Mouse (Mus musculus) limb, embryonic 15.5 days (tissue): Measurements from ENCODE around the gene Klk7. TPM values are rescaled to one million over a fixed set of nuclear protein-coding genes. Genes with fewer than 3 reads are reported as not detected.

Experiments
- ATAC-seq: fragments of 200-750 bp; cut with Nextera tagmentation; 2 replicates; pipeline ENCODE4 v1.8.0; 2017; ENCODE audit warnings: low read depth, moderate TSS enrichment; ENCODE audit not compliant: insufficient number of reproducible peaks, low FRiP score, low TSS enrichment
- H3K27ac ChIP-seq: fragments of 300-500 bp; sonication (generic); 2 replicates; pipeline ENCODE4 v1.5.1; 2015; ENCODE audit warnings: moderate library complexity, mild to moderate bottlenecking, inconsistent platforms
- H3K27me3 ChIP-seq: fragments of 300-500 bp; sonication (generic); 2 replicates; pipeline ENCODE4 v1.6.1; 2015; ENCODE audit warnings: inconsistent platforms
- H3K36me3 ChIP-seq: fragments of 300-500 bp; sonication (generic); 2 replicates; pipeline ENCODE4 v1.6.1; 2015; ENCODE audit warnings: inconsistent platforms
- H3K4me1 ChIP-seq: fragments of 300-500 bp; sonication (generic); 2 replicates; pipeline ENCODE4 v1.6.1; 2015; ENCODE audit warnings: inconsistent platforms
- H3K4me2 ChIP-seq: fragments of 300-500 bp; sonication (generic); 2 replicates; pipeline ENCODE4 v1.6.1; 2015; ENCODE audit warnings: mild to moderate bottlenecking, inconsistent platforms
- H3K4me3 ChIP-seq: fragments of 300-500 bp; sonication (generic); 2 replicates; pipeline ENCODE4 v1.5.1; 2015; ENCODE audit warnings: mild to moderate bottlenecking, inconsistent platforms
- H3K9ac ChIP-seq: fragments of 300-500 bp; sonication (generic); 2 replicates; pipeline ENCODE4 v1.6.1; 2015; ENCODE audit warnings: inconsistent platforms
- H3K9me3 ChIP-seq: fragments of 300-500 bp; sonication (generic); 2 replicates; pipeline ENCODE4 v1.6.1; 2016; ENCODE audit warnings: inconsistent platforms
- WGBS: fragments of 180-500 bp; shearing (Covaris S2); methylation state at CpG from one replicate; pipeline ENCODE4 v1.1.7; 2015; 5-methylcytosine and 5-hydroxymethylcytosine counted together
- polyA plus RNA-seq: library from polyadenylated mRNA; unstranded; fragments of >200 nt; fragmentation: Nextera tagmentation; extraction: Ambion mirVana; gene quantifications from 2 replicates; pipeline ENCODE4 v1.2.1, GENCODE M21; 2015

Gene Klk7
- polyA plus RNA-seq, 1 experiment from 2014 or later = 6.7 TPM

DNA sequence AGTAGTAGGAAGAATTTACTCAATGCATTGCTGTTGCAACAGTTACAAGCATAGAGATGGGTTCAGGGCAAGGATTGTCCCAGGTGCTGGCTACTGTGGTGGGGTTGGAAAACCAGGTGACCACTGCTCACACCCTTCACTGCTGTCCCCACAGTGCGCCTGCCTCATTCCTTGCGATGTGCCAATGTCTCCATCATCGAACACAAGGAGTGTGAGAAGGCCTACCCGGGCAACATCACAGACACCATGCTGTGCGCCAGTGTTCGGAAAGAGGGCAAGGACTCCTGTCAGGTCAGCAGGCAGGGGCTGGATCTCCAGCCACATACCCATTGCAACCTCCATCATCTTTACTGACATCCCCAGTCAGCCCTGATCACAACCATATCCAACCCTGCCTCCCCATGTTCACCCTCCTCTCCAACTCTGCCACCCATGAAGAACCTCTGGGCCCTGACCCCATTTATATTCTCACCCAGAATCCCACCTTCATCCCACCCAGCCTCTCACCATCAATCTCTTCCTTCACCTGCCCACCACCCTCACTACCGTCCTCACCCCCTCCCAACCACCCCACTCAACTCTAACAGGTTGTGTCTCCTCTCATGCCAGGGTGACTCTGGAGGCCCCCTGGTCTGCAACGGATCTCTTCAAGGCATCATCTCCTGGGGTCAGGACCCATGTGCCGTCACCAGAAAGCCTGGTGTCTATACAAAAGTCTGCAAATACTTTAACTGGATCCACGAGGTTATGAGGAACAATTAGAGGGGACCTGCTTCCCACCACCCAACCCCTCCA lies 32.7 kb upstream of the Klk7 start:
- Histone ChIP-seq H3K4me1 (peaks cover 21% of the 10 kb centered on the region), H3K4me2 (no peak overlapping the region), H3K36me3 (no peaks in the 10 kb centered on the region), H3K9me3 (no peaks in the 10 kb centered on the region), H3K9ac (no peak overlapping the region), H3K4me3 (no peak overlapping the region), H3K27ac (no peak overlapping the region), H3K27me3 (peaks cover 6% of the 10 kb centered on the region; the same call in 1 of the 2 replicates)
- 90% methylated on average over 10 of the region's 10 CpGs for WGBS
- ATAC-seq = no peak

DNA sequence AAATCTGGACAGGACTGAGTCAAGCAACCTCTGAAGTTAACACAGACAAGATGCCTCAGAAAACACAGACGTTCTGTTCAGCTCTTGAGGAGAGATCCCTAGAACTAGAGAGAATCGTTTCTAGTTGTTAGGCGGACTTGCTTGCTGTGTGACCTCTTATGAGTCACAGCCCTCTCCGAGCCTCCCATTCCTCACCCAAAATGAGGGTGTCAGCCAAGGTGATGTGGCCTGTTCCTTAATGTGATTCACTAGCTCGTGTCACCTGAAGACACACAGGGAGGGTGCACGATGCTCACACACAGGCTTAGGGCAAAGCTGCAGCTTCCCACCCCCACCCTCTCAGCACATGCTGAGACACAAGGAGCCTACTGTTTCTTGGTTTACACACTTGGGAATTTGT lies 30.9 kb upstream of the Klk7 start:
- no peak for ATAC-seq
- Histone ChIP-seq H3K4me2 (no peak overlapping the region), H3K27me3 (peaks cover 6% of the 10 kb centered on the region; the same call in 1 of the 2 replicates), H3K9me3 (no peaks in the 10 kb centered on the region), H3K4me3 (no peak overlapping the region), H3K9ac (no peak overlapping the region), H3K27ac (peak overlapping the region; percentile 44), H3K36me3 (no peaks in the 10 kb centered on the region), H3K4me1 (peaks cover 16% of the 10 kb centered on the region)
- 49% methylated on average over 6 of the region's 6 CpGs for WGBS

DNA sequence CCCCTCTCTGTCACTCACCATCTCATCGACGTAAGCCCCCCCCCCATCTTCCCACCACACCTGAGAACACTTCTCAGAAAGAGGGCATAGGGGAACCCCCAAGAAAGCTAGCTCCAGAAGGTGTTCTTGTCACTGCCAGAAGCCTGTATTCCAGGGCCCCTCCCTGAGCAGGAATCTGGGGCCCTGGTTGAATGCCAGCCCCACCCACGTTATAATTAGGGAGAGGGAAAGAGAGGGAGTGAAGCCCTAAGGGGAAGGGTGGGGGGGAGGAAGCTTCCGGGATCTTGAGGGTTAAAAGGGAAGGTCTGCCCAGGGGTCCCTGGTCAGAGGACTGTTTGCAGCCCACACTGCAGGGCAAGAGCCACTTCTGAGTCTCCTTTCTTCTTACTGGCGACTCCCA lies 30.3 kb upstream of the Klk7 start, which contains the start of gene Klk10:
Gene Klk10 (plus strand): TSS at position 290 of the 400 bp plus-strand sequence.
- ATAC-seq = no peak
- no peak within 1 kb of the TSS for H3K4me3 ChIP-seq
- H3K27ac ChIP-seq = peak within 1 kb of the TSS; percentile 44
- peaks cover 16% of the 10 kb centered on the region for H3K4me1 ChIP-seq
- H3K4me2 ChIP-seq = 0 out of 2 replicates have a peak within 1 kb of the TSS, but pooled peaks have one; percentile 3
- H3K9me3 ChIP-seq = no peaks in the 10 kb centered on the region
- 32% methylated on average over 5 of the region's 5 CpGs for WGBS
- H3K36me3 ChIP-seq = no peaks in the 10 kb centered on the region
- H3K27me3 ChIP-seq = peaks cover 6% of the 10 kb centered on the region; the same call in 1 of the 2 replicates
- no peak within 1 kb of the TSS for H3K9ac ChIP-seq

GRCm38 (mm10) chr7:43781541-43781940 lies 29.6 kb upstream of the Klk7 start:
- no peak for ATAC-seq

GRCm38 (mm10) chr7:43782275-43783265 lies 28.5 kb upstream of the Klk7 start:
- WGBS = 6% methylated on average over 36 of the region's 36 CpGs
- Histone ChIP-seq H3K27ac (no peak overlapping the region), H3K4me2 (peak overlapping the region; percentile 59), H3K4me3 (peak overlapping the region; percentile 33), H3K9me3 (no peaks in the 10 kb centered on the region), H3K27me3 (peaks cover 6% of the 10 kb centered on the region; the same call in 1 of the 2 replicates), H3K9ac (0 out of 2 replicates have a peak overlapping the region, but pooled peaks have one; percentile 17), H3K4me1 (peaks cover 16% of the 10 kb centered on the region), H3K36me3 (no peaks in the 10 kb centered on the region)
- peak; percentile 47; the same call in 1 of the 2 replicates for ATAC-seq

More at GRCm38 (mm10) chr7:43781541-43781940, 29.6 kb upstream of the Klk7 start:
- no peak overlapping the region for H3K9ac ChIP-seq
- 0 out of 2 replicates have a peak overlapping the region, but pooled peaks have one; percentile 3 for H3K4me2 ChIP-seq
- no peak overlapping the region for H3K27ac ChIP-seq
- H3K4me3 ChIP-seq = no peak overlapping the region
- H3K4me1 ChIP-seq = peaks cover 16% of the 10 kb centered on the region
- 83% methylated on average over 11 of the region's 11 CpGs for WGBS
- no peaks in the 10 kb centered on the region for H3K9me3 ChIP-seq
- H3K27me3 ChIP-seq = peaks cover 6% of the 10 kb centered on the region; the same call in 1 of the 2 replicates
- H3K36me3 ChIP-seq = no peaks in the 10 kb centered on the region

DNA sequence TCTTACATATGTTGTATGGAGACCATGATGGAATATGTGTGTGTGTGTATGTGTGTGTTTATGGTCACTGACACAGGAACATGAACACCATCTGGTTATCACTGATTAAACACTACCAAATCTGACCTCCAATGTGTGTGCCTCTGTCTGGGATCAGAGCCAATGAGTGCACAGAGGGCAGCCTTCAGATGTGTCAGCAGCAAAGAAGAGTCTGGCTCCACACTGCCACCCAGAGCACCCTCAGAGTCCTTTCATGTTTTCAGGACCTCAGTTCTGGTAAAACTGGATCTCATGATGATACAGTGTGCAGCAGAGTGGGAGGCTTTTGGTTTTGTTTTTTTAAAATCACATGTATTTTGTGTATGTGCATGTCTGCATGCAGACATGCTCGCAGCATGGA lies 25.8 kb upstream of the Klk7 start:
- Histone ChIP-seq H3K36me3 (no peaks in the 10 kb centered on the region), H3K9me3 (no peaks in the 10 kb centered on the region), H3K4me3 (no peak overlapping the region), H3K4me1 (peaks cover 16% of the 10 kb centered on the region), H3K9ac (no peak overlapping the region), H3K27ac (no peak overlapping the region), H3K27me3 (peaks cover 6% of the 10 kb centered on the region; the same call in 1 of the 2 replicates), H3K4me2 (no peak overlapping the region)
- no peak for ATAC-seq
- WGBS = 76% methylated on average over 1 of the region's 1 CpGs

GRCm38 (mm10) chr7:43788096-43788495 lies 23.0 kb upstream of the Klk7 start:
- Histone ChIP-seq H3K27me3 (peaks cover 3% of the 10 kb centered on the region; the same call in 1 of the 2 replicates), H3K4me3 (no peak overlapping the region), H3K4me1 (peaks cover 2% of the 10 kb centered on the region; the same call in 1 of the 2 replicates), H3K36me3 (no peaks in the 10 kb centered on the region), H3K4me2 (no peak overlapping the region), H3K27ac (no peak overlapping the region; the same call in 1 of the 2 replicates), H3K9me3 (no peaks in the 10 kb centered on the region), H3K9ac (no peak overlapping the region)
- no peak for ATAC-seq
- WGBS = 63% methylated on average over 3 of the region's 3 CpGs

- Histone ChIP-seq H3K9me3 (no peaks in the 10 kb centered on the region), H3K27ac (no peak overlapping the region), H3K4me1 (no peaks in the 10 kb centered on the region), H3K4me2 (no peak overlapping the region), H3K4me3 (no peak overlapping the region), H3K9ac (no peak overlapping the region), H3K36me3 (no peaks in the 10 kb centered on the region), H3K27me3 (no peaks in the 10 kb centered on the region)
- no peak for ATAC-seq
- 59% methylated on average over 2 of the region's 2 CpGs for WGBS
Observed at GRCm38 (mm10) chr7:43789295-43789694, 21.8 kb upstream of the Klk7 start.

DNA sequence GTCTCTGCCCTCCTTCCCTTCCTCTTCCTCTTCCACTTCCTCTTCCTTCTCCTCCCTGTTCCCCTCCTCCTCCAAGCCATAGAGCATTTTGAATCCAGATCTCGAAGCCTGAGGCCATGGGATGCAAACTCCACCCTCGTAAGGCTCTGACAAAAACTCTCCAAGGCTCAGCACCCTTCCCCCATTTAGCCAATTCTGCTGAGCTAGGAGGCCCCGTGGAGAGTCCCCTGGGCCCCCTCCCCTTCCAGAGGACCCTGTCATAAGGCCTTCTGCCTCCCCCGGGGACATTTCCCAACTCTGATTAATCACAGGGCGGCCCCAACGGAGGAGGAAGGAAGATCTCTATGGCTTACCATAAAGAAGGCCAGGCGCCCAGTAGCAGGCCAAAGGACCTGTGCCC lies 19.5 kb upstream of the Klk7 start, which contains the start of gene Klk9:
Gene Klk9 (plus strand): TSS at position 301 of the 400 bp plus-strand sequence.
- ATAC-seq = no peak
- no peak within 1 kb of the TSS for H3K27ac ChIP-seq
- WGBS = 59% methylated on average over 7 of the region's 7 CpGs

GRCm38 (mm10) chr7:43796355-43796754 lies 14.7 kb upstream of the Klk7 start:
- Histone ChIP-seq H3K9ac (no peak overlapping the region), H3K4me1 (peaks cover 21% of the 10 kb centered on the region), H3K27me3 (peaks cover 17% of the 10 kb centered on the region), H3K4me2 (peak overlapping the region; percentile 81), H3K9me3 (no peaks in the 10 kb centered on the region), H3K27ac (no peak overlapping the region), H3K36me3 (no peaks in the 10 kb centered on the region), H3K4me3 (peak overlapping the region; percentile 52)
- WGBS = 8% methylated on average over 8 of the region's 8 CpGs
- no peak for ATAC-seq

More for the DNA sequence above, 19.5 kb upstream of the Klk7 start, which contains the start of gene Klk9:
- no peaks in the 10 kb centered on the region for H3K36me3 ChIP-seq
- H3K4me2 ChIP-seq = no peak within 1 kb of the TSS
- peaks cover 13% of the 10 kb centered on the region for H3K27me3 ChIP-seq
- H3K4me3 ChIP-seq = no peak within 1 kb of the TSS
- H3K9ac ChIP-seq = no peak within 1 kb of the TSS
- H3K9me3 ChIP-seq = no peaks in the 10 kb centered on the region
- peaks cover 7% of the 10 kb centered on the region; the same call in 1 of the 2 replicates for H3K4me1 ChIP-seq

GRCm38 (mm10) chr7:43797333-43797769 lies 13.7 kb upstream of the Klk7 start, which contains the start of gene Klk8:
TSS of gene Klk8 (plus strand) at chr7:43797577.
- peaks cover 21% of the 10 kb centered on the region for H3K4me1 ChIP-seq
- peaks cover 17% of the 10 kb centered on the region for H3K27me3 ChIP-seq
- no peak within 1 kb of the TSS for H3K27ac ChIP-seq
- WGBS = 0% methylated on average over 28 of the region's 28 CpGs
- peak within 1 kb of the TSS; percentile 52 for H3K4me3 ChIP-seq
- no peaks in the 10 kb centered on the region for H3K36me3 ChIP-seq
- ATAC-seq = no peak
- H3K9me3 ChIP-seq = no peaks in the 10 kb centered on the region
- 0 out of 2 replicates have a peak within 1 kb of the TSS, but pooled peaks have one; percentile 20 for H3K9ac ChIP-seq
- H3K4me2 ChIP-seq = peak within 1 kb of the TSS; percentile 81
